21 mouse cellular contexts compared by ENCODE assay signal in the genomic region with DNA sequence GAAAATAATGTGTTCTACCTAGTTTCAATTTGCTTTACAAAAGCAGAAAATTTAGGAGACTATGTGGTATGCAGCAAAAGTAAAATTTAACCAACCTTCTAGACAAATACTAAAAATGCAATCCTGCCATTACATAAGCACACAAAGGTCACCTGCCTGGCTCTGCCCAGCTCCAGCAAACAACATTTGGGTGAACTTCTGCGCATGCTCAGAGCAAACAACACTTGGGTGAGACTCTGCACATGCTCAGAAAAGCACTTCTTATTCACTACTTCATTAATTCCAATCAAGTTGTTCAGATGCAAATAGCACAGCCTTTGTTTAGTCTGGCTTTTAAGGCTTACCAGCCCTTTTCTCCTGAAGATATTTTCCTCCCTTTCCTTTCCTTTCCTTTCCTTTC.
DNase-seq lines count a peak whose midpoint lies in the region; ATAC-seq lines count a peak whose summit lies in the region.
"Had no signal": no experiment of that assay in that cellular context is flagged by ENCODE, and none has a peak within 500 bp of the region (broad histone marks: within the 10 kb centered on the region; RNA-seq: fewer than 3 reads in every experiment).

No protein-coding gene starts in this region.

- DNase-seq in heart, adult 11 months: peak; percentile 87
- DNase-seq in heart, adult 8-10 months (ENCODE audit: low spot score): no peak
- DNase-seq in liver: peak; percentile 30
- peak; percentile 53 for DNase-seq in kidney, postnatal 10 days
- DNase-seq in yolk sac, embryonic 10.5 days (ENCODE audit: low spot score): peak; percentile 47
- no peak for DNase-seq in lung, postnatal 36 days
- DNase-seq in retina, postnatal 1 day: no peak
- DNase-seq: adrenal gland, adult 8-10 months; cerebellum, postnatal 10 days; heart, postnatal 36 days; lung, adult 2 months; right cerebral cortex, postnatal 25 days; thymus, adult 18-20 months had no signal

- H3K27me3 ChIP-seq in liver, embryonic 12.5 days (replicated peaks): no peaks in the 10 kb centered on the region
- H3K27me3 ChIP-seq: embryonic facial prominence, embryonic 13.5 days; heart, embryonic 13.5 days; limb, embryonic 12.5 days; stomach, embryonic 15.5 days had no signal

- WGBS in liver, embryonic 12.5 days (ENCODE audit: insufficient replicate concordance): 64% methylated on average over 1 of the region's 1 CpGs

- H3K4me3 ChIP-seq in liver, embryonic 12.5 days: no peak overlapping the region
- H3K4me3 ChIP-seq: embryonic facial prominence, embryonic 13.5 days; heart, embryonic 13.5 days; limb, embryonic 12.5 days; stomach, embryonic 15.5 days had no signal

- H3K9ac ChIP-seq in liver, embryonic 12.5 days: no peak overlapping the region
- H3K9ac ChIP-seq: embryonic facial prominence, embryonic 13.5 days; heart, embryonic 13.5 days; limb, embryonic 12.5 days; stomach, embryonic 15.5 days had no signal

- H3K36me3 ChIP-seq in liver, embryonic 12.5 days: no peaks in the 10 kb centered on the region
- H3K36me3 ChIP-seq: stomach, embryonic 15.5 days had no signal

- no peak for ATAC-seq in liver, embryonic 12.5 days
- ATAC-seq: hindbrain, embryonic 16.5 days; midbrain, embryonic 16.5 days had no signal

- no peak overlapping the region for H3K27ac ChIP-seq in liver, embryonic 12.5 days
- H3K27ac ChIP-seq: embryonic facial prominence, embryonic 13.5 days; heart, embryonic 13.5 days; kidney, postnatal 0 days; limb, embryonic 12.5 days; stomach, embryonic 15.5 days had no signal

- no peaks in the 10 kb centered on the region for H3K9me3 ChIP-seq in liver, embryonic 12.5 days (replicated peaks)
- H3K9me3 ChIP-seq: embryonic facial prominence, embryonic 13.5 days; heart, embryonic 13.5 days; limb, embryonic 12.5 days; stomach, embryonic 15.5 days had no signal

- no peak overlapping the region for H3K4me2 ChIP-seq in liver, embryonic 12.5 days
- H3K4me2 ChIP-seq: embryonic facial prominence, embryonic 13.5 days; heart, embryonic 13.5 days; limb, embryonic 12.5 days; stomach, embryonic 15.5 days had no signal

- no peaks in the 10 kb centered on the region for H3K4me1 ChIP-seq in liver, embryonic 12.5 days

Comparison
In these comparisons a context has a peak if more than half of its experiments do, and no peak if none do; other contexts are left out.
1. DNase-seq: peak in heart, adult 11 months (single experiment), liver (single experiment), kidney, postnatal 10 days (single experiment) and yolk sac, embryonic 10.5 days (single experiment); none in heart, adult 8-10 months (single experiment), lung, postnatal 36 days (single experiment) and retina, postnatal 1 day (single experiment).